8 mouse cellular contexts compared by ENCODE assay signal in genomic region chr13:19394171-19394570, GRCm38 (mm10). TPM values are rescaled to one million over a fixed set of nuclear protein-coding genes. Genes with fewer than 3 reads are reported as not detected.
DNase-seq lines count a peak whose midpoint lies in the region; ATAC-seq lines count a peak whose summit lies in the region.

No protein-coding gene starts in this region.

- DNase-seq in 3134 (ENCODE audit: extremely low read depth, insufficient read length, low spot score), result peak; percentile 16
- DNase-seq in ES-CJ7 (ENCODE audit: low read depth, low spot score), result peak; percentile 26
- DNase-seq in liver, result peak; percentile 7
- DNase-seq in spleen, postnatal 36 days (ENCODE audit: low spot score in 2 of 2), result no peak
- no peak for DNase-seq in layer of hippocampus, adult 18-20 months (ENCODE audit: low spot score in 2 of 2)
- DNase-seq in urinary bladder, postnatal 14 days (ENCODE audit: low spot score), result no peak

- H3K4me2 ChIP-seq in midbrain, embryonic 16.5 days (ENCODE audit: low read length), result peak overlapping the region; percentile 63

- H3K4me3 ChIP-seq in midbrain, embryonic 16.5 days (ENCODE audit: low read depth, low read length), result peak overlapping the region; percentile 21

- H3K27ac ChIP-seq in midbrain, embryonic 16.5 days (ENCODE audit: low read length), result no peak overlapping the region

- H3K36me3 ChIP-seq in midbrain, embryonic 16.5 days (ENCODE audit: control insufficient read depth, insufficient read depth, low read length), result no peaks in the 10 kb centered on the region

- peaks cover 24% of the 10 kb centered on the region for H3K4me1 ChIP-seq in midbrain, embryonic 16.5 days (ENCODE audit: control insufficient read depth, insufficient read depth, low read length)

- peak; percentile 50 for ATAC-seq in granulocyte monocyte progenitor cell, adult 5-6 weeks (replicated peaks; ENCODE audit: poor library complexity, severe bottlenecking)
- ATAC-seq in midbrain, embryonic 16.5 days, result no peak

- peak overlapping the region; percentile 43; the same call in 1 of the 2 replicates for H3K9ac ChIP-seq in midbrain, embryonic 16.5 days (ENCODE audit: low read depth, low read length)

- no peaks in the 10 kb centered on the region for H3K9me3 ChIP-seq in midbrain, embryonic 16.5 days (replicated peaks; ENCODE audit: control insufficient read depth, low read length, poor library complexity, severe bottlenecking)

- 70% methylated on average over 4 of the region's 4 CpGs for WGBS in midbrain, embryonic 16.5 days

- no peaks in the 10 kb centered on the region for H3K27me3 ChIP-seq in midbrain, embryonic 16.5 days (ENCODE audit: control insufficient read depth, insufficient read depth, low read depth, low read length)

RNA-seq across cellular contexts. Expression of gene Stard3nl, which starts 1.4 kb away (rescaled TPM):
- total RNA-seq in granulocyte monocyte progenitor cell, adult 5-6 weeks (2014; fragmentation: Nextera tagmentation), result 15.9 and 16.0 TPM in 2 replicates
- 17.2 and 23.2 TPM in 2 replicates for total RNA-seq in granulocyte monocyte progenitor cell, adult 5-6 weeks (2017)
- 223 and 230 TPM in 2 replicates for polyA plus RNA-seq in midbrain, embryonic 16.5 days (2015; fragmentation: Nextera tagmentation; extraction: Ambion mirVana)
- total RNA-seq in layer of hippocampus, adult 18-20 months (2021), result 10 to 100 TPM; 59.1 to 59.2 TPM

Comparison
In these comparisons a context has a peak if more than half of its experiments do, and no peak if none do; other contexts are left out.
1. DNase-seq: peak in 3134 (single experiment), ES-CJ7 (single experiment) and liver (single experiment); none in spleen, postnatal 36 days (0 of 2), layer of hippocampus, adult 18-20 months (0 of 2) and urinary bladder, postnatal 14 days (single experiment).